Mouse (Mus musculus) liver, postnatal 0 days (tissue): ENCODE results near the gene Ppp6r2.

Source experiments
- CTCF ChIP-seq: sonication (generic); IDR thresholded peaks from 2 replicates; pipeline ENCODE4 v1.5.1; 2016; ENCODE audit warnings: antibody characterized with exemption, low read depth
- EP300 ChIP-seq: IDR thresholded peaks from 2 replicates; pipeline ENCODE4 v1.6.1; 2016; ENCODE audit warnings: antibody characterized with exemption, low read depth, mild to moderate bottlenecking

- no peak for TF ChIP-seq CTCF
- TF ChIP-seq EP300: no peak
Measured at GRCm38 (mm10) chr15:89195690-89196312, 15.6 kb upstream of the Ppp6r2 start.
